Mouse (Mus musculus): ENCODE results near the gene Sfswap. TPM values are rescaled to one million over a fixed set of nuclear protein-coding genes. Genes with fewer than 3 reads are reported as not detected.

The Sfswap gene
- polyA plus RNA-seq (2015; fragmentation: Nextera tagmentation; extraction: Ambion mirVana), result 49.6 and 53.6 TPM in 2 replicates

- Histone ChIP-seq H3K27ac (ENCODE audit: low read length) (peak within 1 kb of the TSS; percentile 91), H3K4me3 (ENCODE audit: low read depth, low read length) (peak within 1 kb of the TSS; percentile 99), H3K9ac (ENCODE audit: low read depth, low read length) (peak within 1 kb of the TSS; percentile 96), H3K36me3 (ENCODE audit: control insufficient read depth, insufficient read depth, low read length) (no peaks in the 10 kb centered on the region), H3K9me3 (replicated peaks; ENCODE audit: control insufficient read depth, low read length, poor library complexity, severe bottlenecking) (no peaks in the 10 kb centered on the region), H3K27me3 (ENCODE audit: control insufficient read depth, insufficient read depth, low read depth, low read length) (no peaks in the 10 kb centered on the region; the same call in 1 of the 2 replicates), H3K4me1 (ENCODE audit: control insufficient read depth, insufficient read depth, low read length) (peaks cover 21% of the 10 kb centered on the region), H3K4me2 (ENCODE audit: low read length) (peak within 1 kb of the TSS; percentile 96)
- peak; percentile 76 for ATAC-seq
- under 1% methylated on average over 66 of the region's 66 CpGs for WGBS
Measured at GRCm38 (mm10) chr5:129500722-129501634, at the start of gene Sfswap. TSS of gene Sfswap (plus strand) at chr5:129501221.

- Histone ChIP-seq H3K9ac (ENCODE audit: low read depth, low read length) (no peak overlapping the region), H3K27me3 (ENCODE audit: control insufficient read depth, insufficient read depth, low read depth, low read length) (no peaks in the 10 kb centered on the region), H3K27ac (ENCODE audit: low read length) (no peak overlapping the region), H3K4me3 (ENCODE audit: low read depth, low read length) (no peak overlapping the region), H3K4me1 (ENCODE audit: control insufficient read depth, insufficient read depth, low read length) (peaks cover 13% of the 10 kb centered on the region), H3K36me3 (ENCODE audit: control insufficient read depth, insufficient read depth, low read length) (no peaks in the 10 kb centered on the region), H3K9me3 (replicated peaks; ENCODE audit: control insufficient read depth, low read length, poor library complexity, severe bottlenecking) (no peaks in the 10 kb centered on the region), H3K4me2 (ENCODE audit: low read length) (no peak overlapping the region)
- ATAC-seq, result no peak
- 21% methylated on average over 3 of the region's 3 CpGs for WGBS
Measured at GRCm38 (mm10) chr5:129452561-129452960, 48.5 kb upstream of the Sfswap start.

DNA sequence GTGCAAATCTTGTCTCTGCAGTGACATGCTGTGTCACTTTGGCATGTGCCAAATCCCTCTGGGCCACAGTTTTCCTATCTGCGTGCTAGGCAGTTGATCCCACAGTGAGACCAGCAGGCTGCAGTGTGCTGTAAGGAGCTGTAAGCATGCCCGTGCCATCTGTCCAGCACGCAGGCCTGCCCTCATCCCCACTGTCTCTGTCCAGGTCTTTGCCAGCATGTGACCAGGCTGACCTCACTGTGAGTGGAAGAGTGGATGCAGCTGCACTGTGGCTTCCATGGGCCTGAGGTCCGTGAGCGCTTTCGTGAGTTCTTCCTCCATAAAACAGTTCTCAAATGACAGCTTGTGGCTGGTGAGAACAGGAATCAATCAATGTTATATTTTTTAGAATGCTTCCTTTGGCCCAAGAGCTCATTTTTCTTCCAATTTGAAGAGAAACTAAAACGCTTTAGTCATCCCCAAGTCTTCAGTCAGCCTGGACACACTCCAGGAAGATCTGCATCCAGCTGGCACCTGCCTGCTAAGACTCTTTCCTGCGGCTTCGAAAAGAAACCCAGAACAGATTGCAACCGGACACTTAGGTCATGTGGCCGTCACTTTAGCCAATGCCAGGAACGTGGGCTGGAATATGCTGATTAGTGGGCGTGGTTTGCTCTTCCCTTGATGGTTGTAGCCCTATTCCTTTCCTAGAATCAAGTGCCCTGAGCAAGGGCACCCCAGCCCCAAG is 46.1 kb upstream of the Sfswap start:
- Histone ChIP-seq H3K27me3 (ENCODE audit: control insufficient read depth, insufficient read depth, low read depth, low read length) (no peaks in the 10 kb centered on the region), H3K27ac (ENCODE audit: low read length) (peak overlapping the region; percentile 24; the same call in 1 of the 2 replicates), H3K36me3 (ENCODE audit: control insufficient read depth, insufficient read depth, low read length) (no peaks in the 10 kb centered on the region), H3K9me3 (replicated peaks; ENCODE audit: control insufficient read depth, low read length, poor library complexity, severe bottlenecking) (no peaks in the 10 kb centered on the region), H3K9ac (ENCODE audit: low read depth, low read length) (no peak overlapping the region), H3K4me1 (ENCODE audit: control insufficient read depth, insufficient read depth, low read length) (peaks cover 14% of the 10 kb centered on the region), H3K4me2 (ENCODE audit: low read length) (0 out of 2 replicates have a peak overlapping the region, but pooled peaks have one; percentile 19), H3K4me3 (ENCODE audit: low read depth, low read length) (no peak overlapping the region)
- ATAC-seq, result peak; percentile 67
- WGBS, result 14% methylated on average over 13 of the region's 13 CpGs

GRCm38 (mm10) chr5:129455529-129455896 is 45.5 kb upstream of the Sfswap start:
- 0 out of 2 replicates have a peak overlapping the region, but pooled peaks have one; percentile 19 for H3K4me2 ChIP-seq (ENCODE audit: low read length)
- ATAC-seq, result peak; percentile 26; the same call in 1 of the 2 replicates

GRCm38 (mm10) chr5:129456579-129457140 is 44.4 kb upstream of the Sfswap start:
- no peak overlapping the region for H3K4me2 ChIP-seq (ENCODE audit: low read length)
- no peaks in the 10 kb centered on the region for H3K27me3 ChIP-seq (ENCODE audit: control insufficient read depth, insufficient read depth, low read depth, low read length)
- ATAC-seq, result no peak
- no peak overlapping the region for H3K4me3 ChIP-seq (ENCODE audit: low read depth, low read length)
- no peaks in the 10 kb centered on the region for H3K36me3 ChIP-seq (ENCODE audit: control insufficient read depth, insufficient read depth, low read length)
- H3K9me3 ChIP-seq (replicated peaks; ENCODE audit: control insufficient read depth, low read length, poor library complexity, severe bottlenecking), result no peaks in the 10 kb centered on the region
- peaks cover 12% of the 10 kb centered on the region for H3K4me1 ChIP-seq (ENCODE audit: control insufficient read depth, insufficient read depth, low read length)
- H3K27ac ChIP-seq (ENCODE audit: low read length), result no peak overlapping the region
- 50% methylated on average over 9 of the region's 9 CpGs for WGBS
- H3K9ac ChIP-seq (ENCODE audit: low read depth, low read length), result no peak overlapping the region

More at GRCm38 (mm10) chr5:129455529-129455896, 45.5 kb upstream of the Sfswap start:
- H3K9me3 ChIP-seq (replicated peaks; ENCODE audit: control insufficient read depth, low read length, poor library complexity, severe bottlenecking), result no peaks in the 10 kb centered on the region
- WGBS, result 25% methylated on average over 2 of the region's 2 CpGs
- no peak overlapping the region for H3K4me3 ChIP-seq (ENCODE audit: low read depth, low read length)
- H3K9ac ChIP-seq (ENCODE audit: low read depth, low read length), result no peak overlapping the region
- no peaks in the 10 kb centered on the region for H3K36me3 ChIP-seq (ENCODE audit: control insufficient read depth, insufficient read depth, low read length)
- no peak overlapping the region for H3K27ac ChIP-seq (ENCODE audit: low read length)
- H3K4me1 ChIP-seq (ENCODE audit: control insufficient read depth, insufficient read depth, low read length), result peaks cover 14% of the 10 kb centered on the region
- H3K27me3 ChIP-seq (ENCODE audit: control insufficient read depth, insufficient read depth, low read depth, low read length), result no peaks in the 10 kb centered on the region

DNA sequence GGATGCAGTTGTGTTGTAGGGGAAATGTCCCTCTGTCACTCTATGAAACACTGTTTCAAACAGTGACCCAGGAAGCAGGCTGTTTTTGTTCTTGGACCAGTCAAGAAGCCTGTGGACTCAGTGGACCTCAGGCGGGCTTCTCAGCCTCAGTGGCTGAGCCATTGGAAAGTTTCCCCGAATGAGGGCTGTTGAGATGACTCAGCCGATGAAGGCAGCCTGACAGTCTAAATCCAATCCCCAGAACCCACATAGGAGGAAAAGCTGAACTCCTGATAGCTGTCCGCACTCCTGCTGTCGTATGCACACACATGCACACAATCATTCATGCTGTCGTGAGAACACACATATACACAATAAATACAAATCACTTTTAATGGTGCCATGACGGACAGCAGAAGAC is 42.9 kb upstream of the Sfswap start:
- no peak for ATAC-seq

GRCm38 (mm10) chr5:129458541-129458940 is 42.5 kb upstream of the Sfswap start:
- no peak overlapping the region for H3K4me2 ChIP-seq (ENCODE audit: low read length)
- WGBS, result 48% methylated on average over 3 of the region's 3 CpGs
- no peak overlapping the region for H3K9ac ChIP-seq (ENCODE audit: low read depth, low read length)
- H3K4me3 ChIP-seq (ENCODE audit: low read depth, low read length), result no peak overlapping the region
- no peak for ATAC-seq
- H3K9me3 ChIP-seq (replicated peaks; ENCODE audit: control insufficient read depth, low read length, poor library complexity, severe bottlenecking), result no peaks in the 10 kb centered on the region
- H3K4me1 ChIP-seq (ENCODE audit: control insufficient read depth, insufficient read depth, low read length), result peaks cover 12% of the 10 kb centered on the region
- H3K27me3 ChIP-seq (ENCODE audit: control insufficient read depth, insufficient read depth, low read depth, low read length), result no peaks in the 10 kb centered on the region
- no peak overlapping the region for H3K27ac ChIP-seq (ENCODE audit: low read length)
- H3K36me3 ChIP-seq (ENCODE audit: control insufficient read depth, insufficient read depth, low read length), result no peaks in the 10 kb centered on the region

More for the DNA sequence above, 42.9 kb upstream of the Sfswap start:
- Histone ChIP-seq H3K9me3 (replicated peaks; ENCODE audit: control insufficient read depth, low read length, poor library complexity, severe bottlenecking) (no peaks in the 10 kb centered on the region), H3K36me3 (ENCODE audit: control insufficient read depth, insufficient read depth, low read length) (no peaks in the 10 kb centered on the region), H3K27me3 (ENCODE audit: control insufficient read depth, insufficient read depth, low read depth, low read length) (no peaks in the 10 kb centered on the region), H3K9ac (ENCODE audit: low read depth, low read length) (no peak overlapping the region), H3K4me2 (ENCODE audit: low read length) (no peak overlapping the region), H3K27ac (ENCODE audit: low read length) (no peak overlapping the region), H3K4me1 (ENCODE audit: control insufficient read depth, insufficient read depth, low read length) (peaks cover 12% of the 10 kb centered on the region), H3K4me3 (ENCODE audit: low read depth, low read length) (no peak overlapping the region)
- 50% methylated on average over 7 of the region's 7 CpGs for WGBS

GRCm38 (mm10) chr5:129460798-129461476 is 40.1 kb upstream of the Sfswap start:
- Histone ChIP-seq H3K27me3 (ENCODE audit: control insufficient read depth, insufficient read depth, low read depth, low read length) (no peaks in the 10 kb centered on the region), H3K4me3 (ENCODE audit: low read depth, low read length) (no peak overlapping the region), H3K9ac (ENCODE audit: low read depth, low read length) (no peak overlapping the region), H3K4me2 (ENCODE audit: low read length) (no peak overlapping the region), H3K36me3 (ENCODE audit: control insufficient read depth, insufficient read depth, low read length) (no peaks in the 10 kb centered on the region), H3K4me1 (ENCODE audit: control insufficient read depth, insufficient read depth, low read length) (peaks cover 3% of the 10 kb centered on the region; the same call in 1 of the 2 replicates), H3K27ac (ENCODE audit: low read length) (no peak overlapping the region), H3K9me3 (replicated peaks; ENCODE audit: control insufficient read depth, low read length, poor library complexity, severe bottlenecking) (no peaks in the 10 kb centered on the region)
- no peak for ATAC-seq
- WGBS, result 68% methylated on average over 11 of the region's 11 CpGs
